Mouse (Mus musculus): ENCODE results near the gene Rell1.

- TF ChIP-seq EP300 (IDR thresholded peaks at IDR 0.05; ENCODE audit: low read depth) (no peak), CTCF (IDR thresholded peaks at IDR 0.05; ENCODE audit: low read depth) (peak; percentile 78)
These were observed 82.0 kb downstream of the Rell1 start for GRCm38 (mm10) chr5:63886709-63887108.

Measured in heart, postnatal 0 days (tissue).